Mouse (Mus musculus) G1E (cell line): ENCODE data around the gene Drap1.

Experiments
- CTCF ChIP-seq: IDR thresholded peaks from 2 replicates; pipeline ENCODE4 v1.5.1; 2012; ENCODE audit warnings: low read depth, low read length, inconsistent platforms, mixed read lengths
- GATA1 ChIP-seq: IDR thresholded peaks from 2 replicates; pipeline ENCODE4 v1.6.1; 2012; ENCODE audit warnings: borderline replicate concordance, low read length, inconsistent platforms, mixed read lengths
- GATA2 ChIP-seq: IDR thresholded peaks from 2 replicates; pipeline ENCODE4 v1.6.1; 2012; ENCODE audit warnings: low read depth, low read length, inconsistent platforms, borderline replicate concordance
- POLR2AphosphoS5 ChIP-seq: IDR thresholded peaks from 2 replicates; pipeline ENCODE4 v1.6.1; 2012; ENCODE audit warnings: low read depth, low read length, inconsistent platforms; ENCODE audit not compliant: insufficient replicate concordance
- TAL1 ChIP-seq: conservative IDR thresholded peaks from 2 replicates; pipeline ENCODE4 v1.6.1; 2012; ENCODE audit warnings: low read depth, low read length, inconsistent platforms, mixed read lengths

GRCm38 (mm10) chr19:5407133-5407532 is 17.6 kb downstream of the Drap1 start:
- TF ChIP-seq CTCF (peak; percentile 29; the same call in 1 of the 2 replicates), GATA1 (no peak), POLR2AphosphoS5 (no peak), GATA2 (no peak), TAL1 (no peak)
